Mouse (Mus musculus) CD4-positive helper T cell, adult 2 months (primary cell): Measurements from ENCODE around the gene Clic3.
A peak's percentile ranks its signal among the peaks of the same experiment; 100 is the strongest.
"Not testable (repeated sequence)": the region's sequence is repeated elsewhere in the genome, so short reads cannot be mapped to it uniquely, and the experiment has no call there.

Experiments used
- DNase-seq: peaks from one replicate; pipeline ENCODE4 v3.0.0-alpha.2; 2012; ENCODE audit warnings: low read depth, missing footprints, low spot score

Gene Clic3

GRCm38 (mm10) chr2:25456205-25456953, at the start of gene Clic3:
TSS of gene Clic3 (plus strand) at chr2:25456838.
- no peak for DNase-seq

GRCm38 (mm10) chr2:25408908-25409307, 47.7 kb upstream of the Clic3 start:
- no peak for DNase-seq

GRCm38 (mm10) chr2:25413436-25413835, 43.2 kb upstream of the Clic3 start:
- not testable (repeated sequence) for DNase-seq

- no peak for DNase-seq
These were observed 39.2 kb upstream of the Clic3 start for GRCm38 (mm10) chr2:25417426-25417825.

GRCm38 (mm10) chr2:25421896-25422295, 34.7 kb upstream of the Clic3 start:
- DNase-seq: peak; percentile 81

- peak; percentile 85 for DNase-seq
These were observed 33.8 kb upstream of the Clic3 start, which contains the start of gene Fut7 for GRCm38 (mm10) chr2:25422587-25423410. TSS of gene Fut7 (plus strand) at chr2:25423267.

GRCm38 (mm10) chr2:25423626-25424025, 33.0 kb upstream of the Clic3 start:
- no peak for DNase-seq

- peak; percentile 16 for DNase-seq
These were observed 31.2 kb upstream of the Clic3 start for GRCm38 (mm10) chr2:25425481-25425880.

- DNase-seq: peak; percentile 84
These were observed 29.9 kb upstream of the Clic3 start for GRCm38 (mm10) chr2:25426721-25427191.

- no peak for DNase-seq
These were observed 29.4 kb upstream of the Clic3 start for GRCm38 (mm10) chr2:25427256-25427655.

- peak; percentile 94 for DNase-seq
These were observed 28.0 kb upstream of the Clic3 start, which contains the start of gene Abca2 for GRCm38 (mm10) chr2:25428442-25429236. TSS of gene Abca2 (plus strand) at chr2:25428703.

- DNase-seq: peak; percentile 14
These were observed 27.0 kb upstream of the Clic3 start for GRCm38 (mm10) chr2:25429435-25430180.

GRCm38 (mm10) chr2:25430395-25431233, 26.0 kb upstream of the Clic3 start:
- no peak for DNase-seq

- DNase-seq: no peak
These were observed 25.3 kb upstream of the Clic3 start for GRCm38 (mm10) chr2:25431308-25431855.

GRCm38 (mm10) chr2:25432326-25433098, 24.1 kb upstream of the Clic3 start:
- DNase-seq: no peak

GRCm38 (mm10) chr2:25433101-25433500, 23.5 kb upstream of the Clic3 start:
- DNase-seq: no peak

GRCm38 (mm10) chr2:25434292-25434691, 22.3 kb upstream of the Clic3 start:
- DNase-seq: no peak

GRCm38 (mm10) chr2:25436286-25436820, 20.3 kb upstream of the Clic3 start:
- no peak for DNase-seq

GRCm38 (mm10) chr2:25441067-25441466, 15.6 kb upstream of the Clic3 start:
- DNase-seq: no peak
